Mouse (Mus musculus) liver, embryonic 15.5 days (tissue): ENCODE results near the gene Bsdc1. TPM values are rescaled to one million over a fixed set of nuclear protein-coding genes. Genes with fewer than 3 reads are reported as not detected.

Experiments
- ATAC-seq: fragments of 200-750 bp; cut with Nextera tagmentation; 2 replicates; pipeline ENCODE4 v1.8.0; 2017; ENCODE audit warnings: moderate number of reproducible peaks, mild to moderate bottlenecking, moderate library complexity; ENCODE audit not compliant: insufficient read depth
- H3K27ac ChIP-seq: fragments of 300-500 bp; sonication (generic); replicated peaks from 2 replicates; pipeline ENCODE4 v1.5.1; 2015; ENCODE audit warnings: mild to moderate bottlenecking, inconsistent platforms
- H3K27me3 ChIP-seq: fragments of 300-500 bp; sonication (generic); 2 replicates; pipeline ENCODE4 v1.6.1; 2015; ENCODE audit warnings: mild to moderate bottlenecking, inconsistent platforms
- H3K36me3 ChIP-seq: fragments of 300-500 bp; sonication (generic); replicated peaks from 2 replicates; pipeline ENCODE4 v1.6.1; 2015; ENCODE audit warnings: moderate library complexity, mild to moderate bottlenecking, inconsistent platforms
- H3K4me1 ChIP-seq: fragments of 300-500 bp; sonication (generic); replicated peaks from 2 replicates; pipeline ENCODE4 v1.6.1; 2015; ENCODE audit warnings: inconsistent platforms
- H3K4me2 ChIP-seq: fragments of 300-500 bp; sonication (generic); 2 replicates; pipeline ENCODE4 v1.6.1; 2015; ENCODE audit warnings: moderate library complexity, mild to moderate bottlenecking, inconsistent platforms
- H3K4me3 ChIP-seq: fragments of 300-500 bp; sonication (generic); replicated peaks from 2 replicates; pipeline ENCODE4 v1.5.1; 2015; ENCODE audit warnings: mild to moderate bottlenecking, inconsistent platforms
- H3K9ac ChIP-seq: fragments of 300-500 bp; sonication (generic); 2 replicates; pipeline ENCODE4 v1.6.1; 2015; ENCODE audit warnings: moderate library complexity, mild to moderate bottlenecking, inconsistent platforms
- H3K9me3 ChIP-seq: fragments of 300-500 bp; sonication (generic); replicated peaks from 2 replicates; pipeline ENCODE4 v1.6.1; 2016; ENCODE audit warnings: inconsistent platforms
- WGBS: fragments of 180-500 bp; shearing (Covaris S2); methylation state at CpG from one replicate; pipeline ENCODE4 v1.1.7; 2015; ENCODE audit warnings: mixed read lengths; ENCODE audit not compliant: insufficient replicate concordance; 5-methylcytosine and 5-hydroxymethylcytosine counted together
- polyA plus RNA-seq: library from polyadenylated mRNA; unstranded; fragments of >200 nt; fragmentation: Nextera tagmentation; extraction: Ambion mirVana; gene quantifications from 2 replicates; pipeline ENCODE4 v1.2.1, GENCODE M21; 2015

Bsdc1 gene
- 71.8 and 82.6 TPM in 2 replicates for polyA plus RNA-seq

GRCm38 (mm10) chr4:129461183-129461960, at the start of gene Bsdc1:
Gene Bsdc1, plus strand, starts transcription at chr4:129461581.
- H3K4me1 ChIP-seq = peaks cover 47% of the 10 kb centered on the region
- H3K9me3 ChIP-seq = no peaks in the 10 kb centered on the region
- no peaks in the 10 kb centered on the region for H3K27me3 ChIP-seq
- peak within 1 kb of the TSS; percentile 100 for H3K27ac ChIP-seq
- peak within 1 kb of the TSS; percentile 88 for H3K4me2 ChIP-seq
- ATAC-seq = peak; percentile 91
- H3K36me3 ChIP-seq = peaks cover 21% of the 10 kb centered on the region
- peak within 1 kb of the TSS; percentile 95 for H3K9ac ChIP-seq
- WGBS = under 1% methylated on average over 46 of the region's 46 CpGs
- H3K4me3 ChIP-seq = peak within 1 kb of the TSS; percentile 95

- peak overlapping the region; percentile 69 for H3K27ac ChIP-seq
- ATAC-seq = no peak
- H3K4me3 ChIP-seq = no peak overlapping the region
- H3K27me3 ChIP-seq = no peaks in the 10 kb centered on the region
- WGBS = 84% methylated on average over 5 of the region's 5 CpGs
- no peak overlapping the region for H3K9ac ChIP-seq
- H3K4me2 ChIP-seq = 0 out of 2 replicates have a peak overlapping the region, but pooled peaks have one; percentile 26
- no peaks in the 10 kb centered on the region for H3K36me3 ChIP-seq
- H3K9me3 ChIP-seq = peaks cover 4% of the 10 kb centered on the region; the same call in 1 of the 2 replicates
- peaks cover 36% of the 10 kb centered on the region for H3K4me1 ChIP-seq
These were observed 45.5 kb upstream of the Bsdc1 start for GRCm38 (mm10) chr4:129415892-129416291.

GRCm38 (mm10) chr4:129416478-129416877, 44.9 kb upstream of the Bsdc1 start:
- Histone ChIP-seq H3K4me1 (peaks cover 36% of the 10 kb centered on the region), H3K9ac (no peak overlapping the region), H3K9me3 (peaks cover 4% of the 10 kb centered on the region; the same call in 1 of the 2 replicates), H3K4me2 (peak overlapping the region; percentile 26; the same call in 1 of the 2 replicates), H3K4me3 (no peak overlapping the region), H3K36me3 (no peaks in the 10 kb centered on the region), H3K27ac (peak overlapping the region; percentile 69), H3K27me3 (no peaks in the 10 kb centered on the region)
- ATAC-seq = peak; percentile 91
- 7% methylated on average over 5 of the region's 5 CpGs for WGBS

- 80% methylated on average over 5 of the region's 5 CpGs for WGBS
- Histone ChIP-seq H3K36me3 (no peaks in the 10 kb centered on the region), H3K9ac (no peak overlapping the region), H3K4me1 (peaks cover 36% of the 10 kb centered on the region), H3K27ac (no peak overlapping the region), H3K27me3 (no peaks in the 10 kb centered on the region), H3K4me2 (no peak overlapping the region), H3K9me3 (peaks cover 4% of the 10 kb centered on the region; the same call in 1 of the 2 replicates), H3K4me3 (no peak overlapping the region)
- ATAC-seq = no peak
These were observed 43.1 kb upstream of the Bsdc1 start for GRCm38 (mm10) chr4:129418321-129418720.

DNA sequence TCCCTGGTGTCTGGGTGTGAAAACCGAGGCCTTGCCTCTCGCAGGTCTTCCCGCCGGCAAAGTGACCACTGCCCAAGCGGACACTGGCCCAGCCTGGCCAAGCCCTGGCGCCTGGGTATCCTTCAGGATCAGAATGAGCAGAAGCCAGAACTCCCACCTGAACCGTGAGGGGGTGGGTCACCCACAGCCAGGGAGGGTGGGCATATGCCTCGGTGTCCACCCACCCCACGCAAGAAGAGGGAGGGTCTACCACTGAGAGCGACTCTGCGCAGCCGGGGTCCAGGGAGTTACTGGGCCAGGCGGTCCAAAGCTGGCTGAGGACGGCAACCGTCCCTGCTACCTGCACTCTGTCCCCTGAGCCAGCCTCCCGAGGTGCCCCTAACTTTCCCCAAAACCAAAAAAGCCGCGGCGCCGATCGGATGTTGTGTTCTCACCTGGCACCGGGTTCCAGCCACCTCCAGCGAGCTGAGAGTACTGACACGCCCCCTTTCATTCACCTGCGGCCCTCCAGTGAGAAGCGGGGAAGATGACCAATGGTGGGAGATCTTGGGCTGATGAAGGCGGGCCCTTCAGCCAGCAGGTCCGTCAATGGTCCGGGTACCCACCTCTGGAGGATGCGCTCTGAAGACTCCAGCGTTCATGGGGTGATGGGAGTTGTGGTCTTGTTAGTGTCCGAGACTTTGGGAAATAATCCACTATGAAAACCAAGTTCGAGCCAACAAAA, 20.9 kb upstream of the Bsdc1 start, which contains the start of gene Zbtb8b:
Gene Zbtb8b, minus strand, starts transcription at position 514 of the 724 bp plus-strand sequence.
- ATAC-seq = no peak
- Histone ChIP-seq H3K9me3 (no peaks in the 10 kb centered on the region), H3K4me1 (peaks cover 10% of the 10 kb centered on the region), H3K4me3 (peak within 1 kb of the TSS; percentile 29), H3K27me3 (peaks cover 69% of the 10 kb centered on the region), H3K36me3 (no peaks in the 10 kb centered on the region), H3K9ac (no peak within 1 kb of the TSS), H3K4me2 (peak within 1 kb of the TSS; percentile 53), H3K27ac (no peak within 1 kb of the TSS)
- 6% methylated on average over 33 of the region's 33 CpGs for WGBS

DNA sequence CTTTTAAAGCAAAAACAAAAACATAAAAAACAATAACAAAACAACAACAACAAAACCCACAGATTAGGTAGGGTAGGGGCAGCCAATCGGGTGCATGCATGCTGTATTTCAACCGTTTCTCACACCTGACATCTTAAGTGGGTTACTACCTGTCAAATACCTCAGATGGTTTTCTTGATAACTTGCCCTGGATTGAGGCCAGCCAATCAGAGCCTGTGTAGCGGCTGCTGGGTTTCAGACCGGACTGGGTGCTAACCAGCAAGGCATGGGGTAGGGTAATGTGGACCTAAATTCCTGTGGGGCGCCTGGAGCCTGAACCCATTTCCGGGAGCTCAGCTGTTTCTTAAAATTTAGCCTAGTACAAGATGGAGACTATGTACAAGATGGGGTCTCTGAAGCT, 20.2 kb upstream of the Bsdc1 start:
- peaks cover 69% of the 10 kb centered on the region for H3K27me3 ChIP-seq
- H3K4me3 ChIP-seq = peak overlapping the region; percentile 29; the same call in 1 of the 2 replicates
- no peak for ATAC-seq
- no peaks in the 10 kb centered on the region for H3K9me3 ChIP-seq
- no peaks in the 10 kb centered on the region for H3K36me3 ChIP-seq
- peaks cover 10% of the 10 kb centered on the region for H3K4me1 ChIP-seq
- no peak overlapping the region for H3K27ac ChIP-seq
- 26% methylated on average over 6 of the region's 6 CpGs for WGBS
- no peak overlapping the region; the same call in 1 of the 2 replicates for H3K4me2 ChIP-seq
- H3K9ac ChIP-seq = no peak overlapping the region

DNA sequence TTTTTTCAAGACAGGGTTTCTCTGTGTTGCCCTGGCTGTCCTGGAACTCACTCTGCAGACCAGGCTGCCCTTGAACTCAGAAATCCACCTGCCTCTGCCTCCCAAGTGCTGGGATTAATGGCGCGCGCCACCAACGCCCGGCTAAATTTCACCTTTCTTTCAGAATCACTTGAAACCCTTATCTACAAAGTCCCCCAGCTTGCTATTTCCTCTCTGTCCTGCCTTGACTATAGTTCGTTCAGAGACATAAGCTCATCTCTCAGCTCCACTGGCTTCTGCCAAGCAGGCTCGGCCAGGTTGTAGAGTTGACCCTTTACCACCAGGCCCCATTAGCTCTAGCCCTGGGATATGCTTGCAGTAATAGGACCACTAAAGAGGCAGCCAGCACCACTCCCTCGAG, 14.0 kb upstream of the Bsdc1 start:
- no peak overlapping the region for H3K4me3 ChIP-seq
- ATAC-seq = no peak
- no peaks in the 10 kb centered on the region for H3K9me3 ChIP-seq
- no peaks in the 10 kb centered on the region for H3K36me3 ChIP-seq
- H3K27ac ChIP-seq = 0 out of 2 replicates have a peak overlapping the region, but pooled peaks have one; percentile 38
- 31% methylated on average over 8 of the region's 8 CpGs for WGBS
- H3K4me2 ChIP-seq = no peak overlapping the region; the same call in 1 of the 2 replicates
- no peak overlapping the region for H3K9ac ChIP-seq
- peaks cover 11% of the 10 kb centered on the region for H3K4me1 ChIP-seq
- peaks cover 18% of the 10 kb centered on the region for H3K27me3 ChIP-seq

DNA sequence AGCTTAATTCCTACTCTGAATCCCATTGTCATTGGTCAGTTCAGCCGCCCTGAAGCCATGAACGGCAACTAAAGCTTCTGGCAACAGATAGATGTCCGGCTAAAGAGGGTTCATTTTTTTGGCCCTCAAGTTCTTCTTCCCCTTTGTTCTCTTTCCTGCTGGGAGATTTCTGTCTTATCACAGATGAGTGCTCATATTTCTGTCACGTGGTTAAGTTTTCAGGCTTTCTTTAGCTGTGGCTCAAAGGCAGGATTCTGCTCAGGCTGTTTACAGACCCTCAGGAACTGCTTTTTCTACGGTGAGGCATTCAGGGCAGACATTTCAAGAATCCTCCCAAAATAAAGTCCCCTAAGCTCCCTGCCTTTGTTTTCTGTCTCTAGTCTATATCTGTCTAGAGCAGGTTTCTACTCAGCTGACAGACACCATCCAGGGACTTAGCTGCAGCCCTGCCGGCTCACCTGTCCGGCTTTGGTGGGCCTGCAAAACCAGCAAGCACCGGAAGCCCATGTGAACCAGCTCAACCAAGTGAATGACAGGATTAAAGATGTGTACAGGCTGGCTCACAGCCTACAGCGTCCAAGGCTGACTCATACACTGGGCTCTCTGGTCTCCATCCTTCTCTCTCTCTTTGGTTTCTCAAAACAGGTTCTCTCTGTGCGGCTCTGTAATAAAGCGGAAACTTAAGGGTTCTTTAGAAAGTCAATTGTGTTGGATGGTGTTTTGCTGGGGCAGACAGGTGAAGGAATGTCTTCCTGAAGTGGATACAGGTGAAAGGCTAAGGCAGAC, 13.4 kb upstream of the Bsdc1 start:
- WGBS = 60% methylated on average over 11 of the region's 11 CpGs
- Histone ChIP-seq H3K9ac (no peak overlapping the region), H3K4me2 (no peak overlapping the region; the same call in 1 of the 2 replicates), H3K27ac (0 out of 2 replicates have a peak overlapping the region, but pooled peaks have one; percentile 38), H3K36me3 (no peaks in the 10 kb centered on the region), H3K9me3 (no peaks in the 10 kb centered on the region), H3K27me3 (peaks cover 11% of the 10 kb centered on the region), H3K4me1 (peaks cover 11% of the 10 kb centered on the region), H3K4me3 (no peak overlapping the region)
- no peak for ATAC-seq

- H3K4me2 ChIP-seq = no peak overlapping the region
- 81% methylated on average over 6 of the region's 6 CpGs for WGBS
- H3K36me3 ChIP-seq = no peaks in the 10 kb centered on the region
- H3K27me3 ChIP-seq = peaks cover 4% of the 10 kb centered on the region
- no peak overlapping the region for H3K27ac ChIP-seq
- no peaks in the 10 kb centered on the region for H3K9me3 ChIP-seq
- ATAC-seq = no peak
- no peak overlapping the region for H3K4me3 ChIP-seq
- H3K4me1 ChIP-seq = peaks cover 11% of the 10 kb centered on the region
- no peak overlapping the region for H3K9ac ChIP-seq
These were observed 12.7 kb upstream of the Bsdc1 start for GRCm38 (mm10) chr4:129448713-129449112.

GRCm38 (mm10) chr4:129450851-129451250, 10.5 kb upstream of the Bsdc1 start:
- ATAC-seq = no peak
- Histone ChIP-seq H3K27ac (no peak overlapping the region), H3K9ac (no peak overlapping the region), H3K9me3 (no peaks in the 10 kb centered on the region), H3K27me3 (no peaks in the 10 kb centered on the region), H3K4me3 (no peak overlapping the region), H3K4me1 (peaks cover 14% of the 10 kb centered on the region), H3K36me3 (no peaks in the 10 kb centered on the region), H3K4me2 (no peak overlapping the region)
- WGBS = 63% methylated on average over 2 of the region's 2 CpGs
